Mouse (Mus musculus): ENCODE measurements around the gene Fam133b. TPM values are rescaled to one million over a fixed set of nuclear protein-coding genes. Genes with fewer than 3 reads are reported as not detected.

The Fam133b gene
- polyA plus RNA-seq, 1 experiment from 2014 or later: 31.6 TPM

- 74% methylated on average over 3 of the region's 3 CpGs for WGBS
- Histone ChIP-seq H3K4me2 (ENCODE audit: low read depth, low read length) (no peak overlapping the region), H3K36me3 (ENCODE audit: control insufficient read depth, insufficient read depth, low read length) (no peaks in the 10 kb centered on the region)
These were observed 6.9 kb upstream of the Fam133b start for GRCm38 (mm10) chr5:3536592-3537212.

GRCm38 (mm10) chr5:3538505-3539472, 4.8 kb upstream of the Fam133b start:
- no peak overlapping the region for H3K4me2 ChIP-seq (ENCODE audit: low read depth, low read length)
- 47% methylated on average over 11 of the region's 11 CpGs for WGBS
- no peak overlapping the region for H3K4me3 ChIP-seq (ENCODE audit: low read length)
- no peak for ATAC-seq (ENCODE audit: low read depth)
- no peak overlapping the region for H3K9ac ChIP-seq (ENCODE audit: low read length)
- peak overlapping the region; percentile 75 for H3K27ac ChIP-seq (ENCODE audit: low read length)
- no peaks in the 10 kb centered on the region for H3K4me1 ChIP-seq (replicated peaks; ENCODE audit: control insufficient read depth, insufficient read depth, low read length)
- H3K27me3 ChIP-seq (ENCODE audit: control insufficient read depth, insufficient read depth, low read depth, low read length): no peaks in the 10 kb centered on the region
- no peaks in the 10 kb centered on the region for H3K9me3 ChIP-seq (ENCODE audit: control insufficient read depth, low read length)
- no peaks in the 10 kb centered on the region for H3K36me3 ChIP-seq (ENCODE audit: control insufficient read depth, insufficient read depth, low read length)

More at GRCm38 (mm10) chr5:3536592-3537212, 6.9 kb upstream of the Fam133b start:
- no peak for ATAC-seq (ENCODE audit: low read depth)
- no peak overlapping the region for H3K27ac ChIP-seq (ENCODE audit: low read length)
- H3K4me3 ChIP-seq (ENCODE audit: low read length): no peak overlapping the region
- no peaks in the 10 kb centered on the region for H3K4me1 ChIP-seq (replicated peaks; ENCODE audit: control insufficient read depth, insufficient read depth, low read length)
- no peak overlapping the region for H3K9ac ChIP-seq (ENCODE audit: low read length)
- no peaks in the 10 kb centered on the region for H3K27me3 ChIP-seq (ENCODE audit: control insufficient read depth, insufficient read depth, low read depth, low read length)
- no peaks in the 10 kb centered on the region for H3K9me3 ChIP-seq (ENCODE audit: control insufficient read depth, low read length)

- WGBS: 73% methylated on average over 6 of the region's 6 CpGs
- H3K9me3 ChIP-seq (ENCODE audit: control insufficient read depth, low read length): no peaks in the 10 kb centered on the region
- no peak overlapping the region for H3K9ac ChIP-seq (ENCODE audit: low read length)
- peaks cover 9% of the 10 kb centered on the region for H3K4me1 ChIP-seq (replicated peaks; ENCODE audit: control insufficient read depth, insufficient read depth, low read length)
- ATAC-seq (ENCODE audit: low read depth): no peak
- no peak overlapping the region for H3K4me3 ChIP-seq (ENCODE audit: low read length)
- no peaks in the 10 kb centered on the region for H3K27me3 ChIP-seq (ENCODE audit: control insufficient read depth, insufficient read depth, low read depth, low read length)
- H3K27ac ChIP-seq (ENCODE audit: low read length): no peak overlapping the region
- no peak overlapping the region for H3K4me2 ChIP-seq (ENCODE audit: low read depth, low read length)
- H3K36me3 ChIP-seq (ENCODE audit: control insufficient read depth, insufficient read depth, low read length): no peaks in the 10 kb centered on the region
These were observed 1.8 kb upstream of the Fam133b start for GRCm38 (mm10) chr5:3541871-3542270.

GRCm38 (mm10) chr5:3544480-3544769, 792 bp downstream of the Fam133b start:
- no peaks in the 10 kb centered on the region for H3K9me3 ChIP-seq (ENCODE audit: control insufficient read depth, low read length)
- no peaks in the 10 kb centered on the region for H3K27me3 ChIP-seq (ENCODE audit: control insufficient read depth, insufficient read depth, low read depth, low read length)
- no peaks in the 10 kb centered on the region for H3K36me3 ChIP-seq (ENCODE audit: control insufficient read depth, insufficient read depth, low read length)
- H3K4me1 ChIP-seq (replicated peaks; ENCODE audit: control insufficient read depth, insufficient read depth, low read length): peaks cover 9% of the 10 kb centered on the region
- 5% methylated on average over 7 of the region's 7 CpGs for WGBS
- H3K4me3 ChIP-seq (ENCODE audit: low read length): peak overlapping the region; percentile 68
- ATAC-seq (ENCODE audit: low read depth): no peak
- no peak overlapping the region for H3K27ac ChIP-seq (ENCODE audit: low read length)
- H3K4me2 ChIP-seq (ENCODE audit: low read depth, low read length): peak overlapping the region; percentile 83
- H3K9ac ChIP-seq (ENCODE audit: low read length): peak overlapping the region; percentile 97

- no peak overlapping the region for H3K9ac ChIP-seq (ENCODE audit: low read length)
- H3K27me3 ChIP-seq (ENCODE audit: control insufficient read depth, insufficient read depth, low read depth, low read length): no peaks in the 10 kb centered on the region
- H3K4me2 ChIP-seq (ENCODE audit: low read depth, low read length): no peak overlapping the region
- H3K4me1 ChIP-seq (replicated peaks; ENCODE audit: control insufficient read depth, insufficient read depth, low read length): peaks cover 9% of the 10 kb centered on the region
- no peaks in the 10 kb centered on the region for H3K36me3 ChIP-seq (ENCODE audit: control insufficient read depth, insufficient read depth, low read length)
- no peak for ATAC-seq (ENCODE audit: low read depth)
- no peaks in the 10 kb centered on the region for H3K9me3 ChIP-seq (ENCODE audit: control insufficient read depth, low read length)
- H3K4me3 ChIP-seq (ENCODE audit: low read length): no peak overlapping the region
- H3K27ac ChIP-seq (ENCODE audit: low read length): no peak overlapping the region
- 85% methylated on average over 1 of the region's 1 CpGs for WGBS
These were observed 2.6 kb downstream of the Fam133b start for GRCm38 (mm10) chr5:3546226-3546625.

GRCm38 (mm10) chr5:3551481-3551880, 7.8 kb downstream of the Fam133b start:
- Histone ChIP-seq H3K27ac (ENCODE audit: low read length) (no peak overlapping the region), H3K27me3 (ENCODE audit: control insufficient read depth, insufficient read depth, low read depth, low read length) (no peaks in the 10 kb centered on the region), H3K9ac (ENCODE audit: low read length) (no peak overlapping the region), H3K36me3 (ENCODE audit: control insufficient read depth, insufficient read depth, low read length) (peaks cover 7% of the 10 kb centered on the region), H3K4me3 (ENCODE audit: low read length) (no peak overlapping the region), H3K9me3 (ENCODE audit: control insufficient read depth, low read length) (no peaks in the 10 kb centered on the region), H3K4me2 (ENCODE audit: low read depth, low read length) (no peak overlapping the region), H3K4me1 (replicated peaks; ENCODE audit: control insufficient read depth, insufficient read depth, low read length) (no peaks in the 10 kb centered on the region)
- ATAC-seq (ENCODE audit: low read depth): no peak
- 81% methylated on average over 1 of the region's 1 CpGs for WGBS

GRCm38 (mm10) chr5:3554198-3554597, 10.6 kb downstream of the Fam133b start:
- Histone ChIP-seq H3K4me2 (ENCODE audit: low read depth, low read length) (no peak overlapping the region), H3K27ac (ENCODE audit: low read length) (no peak overlapping the region), H3K4me3 (ENCODE audit: low read length) (no peak overlapping the region), H3K9me3 (ENCODE audit: control insufficient read depth, low read length) (no peaks in the 10 kb centered on the region), H3K9ac (ENCODE audit: low read length) (no peak overlapping the region), H3K27me3 (ENCODE audit: control insufficient read depth, insufficient read depth, low read depth, low read length) (no peaks in the 10 kb centered on the region), H3K4me1 (replicated peaks; ENCODE audit: control insufficient read depth, insufficient read depth, low read length) (no peaks in the 10 kb centered on the region), H3K36me3 (ENCODE audit: control insufficient read depth, insufficient read depth, low read length) (peaks cover 11% of the 10 kb centered on the region)
- ATAC-seq (ENCODE audit: low read depth): no peak
- 74% methylated on average over 2 of the region's 2 CpGs for WGBS

- no peak for ATAC-seq (ENCODE audit: low read depth)
- no peak within 1 kb of the TSS for H3K4me2 ChIP-seq (ENCODE audit: low read depth, low read length)
- H3K9me3 ChIP-seq (ENCODE audit: control insufficient read depth, low read length): peaks cover 5% of the 10 kb centered on the region
- no peak within 1 kb of the TSS for H3K27ac ChIP-seq (ENCODE audit: low read length)
- 93% methylated on average over 4 of the region's 4 CpGs for WGBS
- H3K4me1 ChIP-seq (replicated peaks; ENCODE audit: control insufficient read depth, insufficient read depth, low read length): no peaks in the 10 kb centered on the region
- H3K9ac ChIP-seq (ENCODE audit: low read length): no peak within 1 kb of the TSS
- H3K27me3 ChIP-seq (ENCODE audit: control insufficient read depth, insufficient read depth, low read depth, low read length): no peaks in the 10 kb centered on the region
- peaks cover 70% of the 10 kb centered on the region for H3K36me3 ChIP-seq (ENCODE audit: control insufficient read depth, insufficient read depth, low read length)
- no peak within 1 kb of the TSS for H3K4me3 ChIP-seq (ENCODE audit: low read length)
These were observed 27.6 kb downstream of the Fam133b start, which contains the start of gene 1700109H08Rik for GRCm38 (mm10) chr5:3571266-3571665. Gene 1700109H08Rik (plus strand): TSS chr5:3571566.

GRCm38 (mm10) chr5:3574825-3575224, 31.2 kb downstream of the Fam133b start:
- H3K4me3 ChIP-seq (ENCODE audit: low read length): no peak overlapping the region
- WGBS: 90% methylated on average over 2 of the region's 2 CpGs
- H3K9me3 ChIP-seq (ENCODE audit: control insufficient read depth, low read length): peaks cover 5% of the 10 kb centered on the region
- H3K27me3 ChIP-seq (ENCODE audit: control insufficient read depth, insufficient read depth, low read depth, low read length): no peaks in the 10 kb centered on the region
- H3K36me3 ChIP-seq (ENCODE audit: control insufficient read depth, insufficient read depth, low read length): peaks cover 71% of the 10 kb centered on the region
- no peak overlapping the region for H3K4me2 ChIP-seq (ENCODE audit: low read depth, low read length)
- no peaks in the 10 kb centered on the region for H3K4me1 ChIP-seq (replicated peaks; ENCODE audit: control insufficient read depth, insufficient read depth, low read length)
- H3K9ac ChIP-seq (ENCODE audit: low read length): no peak overlapping the region
- H3K27ac ChIP-seq (ENCODE audit: low read length): no peak overlapping the region
- ATAC-seq (ENCODE audit: low read depth): no peak

All from lung, embryonic 16.5 days (tissue).